Mouse (Mus musculus): ENCODE data around the gene Ppp2r5b. TPM values are rescaled to one million over a fixed set of nuclear protein-coding genes. Genes with fewer than 3 reads are reported as not detected.

Gene Ppp2r5b
- polyA plus RNA-seq (2015; fragmentation: Nextera tagmentation; extraction: Ambion mirVana), result 141 and 149 TPM in 2 replicates

- Histone ChIP-seq H3K9me3 (no peaks in the 10 kb centered on the region), H3K4me1 (peaks cover 19% of the 10 kb centered on the region), H3K4me3 (peak within 1 kb of the TSS; percentile 89), H3K36me3 (replicated peaks) (peaks cover 20% of the 10 kb centered on the region; the same call in 1 of the 2 replicates), H3K27ac (peak within 1 kb of the TSS; percentile 92), H3K27me3 (replicated peaks) (no peaks in the 10 kb centered on the region), H3K9ac (peak within 1 kb of the TSS; percentile 94), H3K4me2 (peak within 1 kb of the TSS; percentile 85)
- peak; percentile 95 for ATAC-seq (replicated peaks)
- 2% methylated on average over 48 of the region's 48 CpGs for WGBS
Measured at GRCm38 (mm10) chr19:6235084-6236052, at the start of gene Ppp2r5b. TSS of gene Ppp2r5b (minus strand) at chr19:6235872.

GRCm38 (mm10) chr19:6285226-6285625 lies 49.6 kb upstream of the Ppp2r5b start:
- H3K4me1 ChIP-seq, result peaks cover 7% of the 10 kb centered on the region
- H3K9ac ChIP-seq, result no peak overlapping the region
- ATAC-seq (replicated peaks), result no peak
- no peak overlapping the region for H3K4me2 ChIP-seq
- whole genome bisulfite sequencing, result 91% methylated on average over 8 of the region's 8 CpGs
- H3K4me3 ChIP-seq, result no peak overlapping the region
- H3K27ac ChIP-seq, result no peak overlapping the region
- H3K9me3 ChIP-seq, result no peaks in the 10 kb centered on the region
- H3K36me3 ChIP-seq (replicated peaks), result peaks cover 11% of the 10 kb centered on the region; the same call in 1 of the 2 replicates
- H3K27me3 ChIP-seq (replicated peaks), result no peaks in the 10 kb centered on the region

GRCm38 (mm10) chr19:6284502-6284901 lies 48.8 kb upstream of the Ppp2r5b start:
- 94% methylated on average over 12 of the region's 12 CpGs for WGBS

GRCm38 (mm10) chr19:6283001-6283400 lies 47.3 kb upstream of the Ppp2r5b start:
- H3K4me1 ChIP-seq, result peaks cover 29% of the 10 kb centered on the region
- WGBS, result 87% methylated on average over 5 of the region's 5 CpGs

More at GRCm38 (mm10) chr19:6284502-6284901, 48.8 kb upstream of the Ppp2r5b start:
- no peak overlapping the region for H3K4me3 ChIP-seq
- ATAC-seq (replicated peaks), result no peak
- H3K36me3 ChIP-seq (replicated peaks), result peaks cover 7% of the 10 kb centered on the region; the same call in 1 of the 2 replicates
- no peak overlapping the region for H3K9ac ChIP-seq
- H3K27ac ChIP-seq, result no peak overlapping the region
- H3K4me2 ChIP-seq, result no peak overlapping the region
- H3K27me3 ChIP-seq (replicated peaks), result no peaks in the 10 kb centered on the region
- peaks cover 14% of the 10 kb centered on the region for H3K4me1 ChIP-seq
- no peaks in the 10 kb centered on the region for H3K9me3 ChIP-seq

GRCm38 (mm10) chr19:6281122-6282020 lies 45.7 kb upstream of the Ppp2r5b start:
- no peak overlapping the region for H3K27ac ChIP-seq
- no peaks in the 10 kb centered on the region for H3K9me3 ChIP-seq
- H3K4me3 ChIP-seq, result no peak overlapping the region
- peaks cover 34% of the 10 kb centered on the region for H3K4me1 ChIP-seq
- H3K4me2 ChIP-seq, result no peak overlapping the region
- ATAC-seq (replicated peaks), result no peak
- WGBS, result 84% methylated on average over 14 of the region's 14 CpGs
- H3K27me3 ChIP-seq (replicated peaks), result no peaks in the 10 kb centered on the region
- no peak overlapping the region for H3K9ac ChIP-seq
- H3K36me3 ChIP-seq (replicated peaks), result peaks cover 7% of the 10 kb centered on the region; the same call in 1 of the 2 replicates

More at GRCm38 (mm10) chr19:6283001-6283400, 47.3 kb upstream of the Ppp2r5b start:
- Histone ChIP-seq H3K9me3 (no peaks in the 10 kb centered on the region), H3K9ac (no peak overlapping the region), H3K27ac (no peak overlapping the region), H3K4me2 (no peak overlapping the region), H3K36me3 (replicated peaks) (peaks cover 7% of the 10 kb centered on the region; the same call in 1 of the 2 replicates), H3K4me3 (no peak overlapping the region), H3K27me3 (replicated peaks) (no peaks in the 10 kb centered on the region)
- no peak for ATAC-seq (replicated peaks)

- Histone ChIP-seq H3K36me3 (replicated peaks) (peaks cover 7% of the 10 kb centered on the region; the same call in 1 of the 2 replicates), H3K4me2 (no peak overlapping the region), H3K27me3 (replicated peaks) (no peaks in the 10 kb centered on the region), H3K27ac (no peak overlapping the region), H3K9ac (no peak overlapping the region), H3K4me3 (no peak overlapping the region), H3K4me1 (peaks cover 42% of the 10 kb centered on the region), H3K9me3 (no peaks in the 10 kb centered on the region)
- no peak for ATAC-seq (replicated peaks)
- 91% methylated on average over 7 of the region's 7 CpGs for WGBS
Measured at GRCm38 (mm10) chr19:6280554-6280953, 44.9 kb upstream of the Ppp2r5b start.

- WGBS, result 89% methylated on average over 6 of the region's 6 CpGs
- Histone ChIP-seq H3K9ac (peak overlapping the region; percentile 27), H3K27ac (no peak overlapping the region), H3K36me3 (replicated peaks) (peaks cover 7% of the 10 kb centered on the region; the same call in 1 of the 2 replicates), H3K4me1 (peaks cover 42% of the 10 kb centered on the region), H3K9me3 (no peaks in the 10 kb centered on the region), H3K4me3 (peak overlapping the region; percentile 84; the same call in 1 of the 2 replicates), H3K27me3 (replicated peaks) (no peaks in the 10 kb centered on the region), H3K4me2 (peak overlapping the region; percentile 97)
- ATAC-seq (replicated peaks), result no peak
Measured at GRCm38 (mm10) chr19:6279481-6280144, 43.9 kb upstream of the Ppp2r5b start.

- peak overlapping the region; percentile 84 for H3K4me3 ChIP-seq
- H3K36me3 ChIP-seq (replicated peaks), result peaks cover 7% of the 10 kb centered on the region; the same call in 1 of the 2 replicates
- H3K9ac ChIP-seq, result peak overlapping the region; percentile 63
- ATAC-seq (replicated peaks), result no peak
- H3K4me1 ChIP-seq, result peaks cover 42% of the 10 kb centered on the region
- H3K27me3 ChIP-seq (replicated peaks), result no peaks in the 10 kb centered on the region
- H3K4me2 ChIP-seq, result peak overlapping the region; percentile 97
- no peaks in the 10 kb centered on the region for H3K9me3 ChIP-seq
- H3K27ac ChIP-seq, result no peak overlapping the region
- WGBS, result 39% methylated on average over 6 of the region's 6 CpGs
Measured at GRCm38 (mm10) chr19:6278439-6279073, 42.9 kb upstream of the Ppp2r5b start.

- Histone ChIP-seq H3K4me2 (peak overlapping the region; percentile 97), H3K9me3 (no peaks in the 10 kb centered on the region), H3K27ac (0 out of 2 replicates have a peak overlapping the region, but pooled peaks have one; percentile 82), H3K27me3 (replicated peaks) (no peaks in the 10 kb centered on the region), H3K36me3 (replicated peaks) (peaks cover 7% of the 10 kb centered on the region; the same call in 1 of the 2 replicates), H3K9ac (peak overlapping the region; percentile 63), H3K4me1 (peaks cover 42% of the 10 kb centered on the region), H3K4me3 (peak overlapping the region; percentile 84)
- ATAC-seq (replicated peaks), result no peak
- WGBS, result 6% methylated on average over 10 of the region's 10 CpGs
Measured at GRCm38 (mm10) chr19:6277661-6278438, 42.2 kb upstream of the Ppp2r5b start.

All from midbrain, embryonic 15.5 days (tissue).